Mouse (Mus musculus) spleen, postnatal 14 days (tissue): ENCODE data around the gene Shbg.
A peak's percentile ranks its signal among the peaks of the same experiment; 100 is the strongest.

Experiments
- DNase-seq, 2 experiments: peaks; one replicate each; pipeline ENCODE4 v3.0.0; 2021 to 2022; ENCODE audit warnings: low spot score in 2 of 2

Shbg gene

DNA sequence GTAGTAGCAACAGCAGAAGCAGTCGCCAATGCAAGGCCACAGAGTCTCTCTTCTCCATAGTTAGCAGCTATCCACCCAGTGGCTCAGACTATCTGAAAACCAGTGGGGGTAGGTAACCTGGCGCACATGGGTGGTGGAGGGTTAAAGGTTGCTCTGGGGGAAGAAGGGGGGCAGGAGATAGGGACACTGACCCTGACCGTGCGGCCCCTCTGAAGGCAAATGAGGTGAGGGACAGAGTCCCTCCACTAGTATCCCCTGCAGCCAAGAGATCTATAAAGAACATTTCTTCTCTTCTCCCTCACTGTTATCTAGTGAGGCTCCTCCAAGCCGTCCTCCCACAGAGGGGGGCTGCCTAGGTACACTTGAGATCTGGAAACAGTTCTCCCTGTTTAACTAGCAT lies at the start of gene Shbg:
Gene Shbg, minus strand, starts transcription at position 101 of the 400 bp plus-strand sequence.
- DNase-seq, result no peak

DNA sequence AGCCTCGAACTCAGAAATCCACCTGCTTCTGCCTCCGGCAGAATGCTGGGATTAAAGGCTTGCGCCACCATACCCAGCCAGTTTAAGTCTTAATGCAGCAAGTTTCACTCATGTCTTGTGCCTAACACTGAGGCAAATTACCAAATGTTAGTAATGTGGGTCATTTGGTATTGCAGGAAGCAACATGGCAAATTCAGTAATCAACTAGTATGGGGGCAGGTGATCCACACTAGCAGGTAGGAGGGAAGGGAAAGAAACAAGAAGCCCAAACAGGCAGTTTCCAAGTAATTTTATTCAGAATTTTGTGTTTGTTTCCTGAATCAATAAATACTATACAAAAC lies 48.9 kb upstream of the Shbg start:
- no peak for DNase-seq

DNA sequence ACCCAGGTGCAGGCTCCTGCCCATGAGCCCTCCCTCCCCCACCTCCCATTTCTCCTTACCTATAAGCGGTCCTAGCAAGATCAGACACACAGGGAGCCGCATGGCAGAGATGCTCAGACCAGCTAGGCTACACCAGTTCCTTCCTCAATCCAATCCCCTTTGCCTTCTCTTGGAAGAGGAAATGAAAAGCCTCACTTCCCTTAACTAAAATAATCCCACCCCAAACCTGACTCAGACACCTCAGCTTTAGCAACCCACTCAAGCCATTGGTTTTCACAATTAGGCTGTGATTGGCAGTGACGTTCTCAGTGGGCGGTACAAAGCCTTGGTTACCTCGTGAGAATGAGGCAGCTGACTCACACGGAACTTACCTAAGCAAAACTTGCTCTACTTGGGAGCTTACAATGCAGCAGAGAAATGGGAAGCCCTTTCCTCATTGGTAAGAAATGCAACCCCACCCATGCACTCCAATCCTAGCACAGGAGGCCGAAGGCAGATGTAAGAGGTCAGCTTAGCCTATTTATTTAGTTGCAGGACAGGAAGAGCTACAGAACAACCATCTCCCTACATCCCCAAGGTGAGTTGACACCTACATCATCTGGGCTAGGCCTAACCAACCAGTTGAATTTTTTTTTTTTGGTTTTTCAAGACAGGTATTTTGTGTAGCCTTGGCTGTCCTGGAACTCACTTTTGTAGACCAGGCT lies 48.4 kb upstream of the Shbg start, which contains the start of gene Cd68:
Gene Cd68, minus strand, starts transcription at position 193 of the 704 bp plus-strand sequence.
- DNase-seq, result peak in 1 of 2 experiments; percentile 45

DNA sequence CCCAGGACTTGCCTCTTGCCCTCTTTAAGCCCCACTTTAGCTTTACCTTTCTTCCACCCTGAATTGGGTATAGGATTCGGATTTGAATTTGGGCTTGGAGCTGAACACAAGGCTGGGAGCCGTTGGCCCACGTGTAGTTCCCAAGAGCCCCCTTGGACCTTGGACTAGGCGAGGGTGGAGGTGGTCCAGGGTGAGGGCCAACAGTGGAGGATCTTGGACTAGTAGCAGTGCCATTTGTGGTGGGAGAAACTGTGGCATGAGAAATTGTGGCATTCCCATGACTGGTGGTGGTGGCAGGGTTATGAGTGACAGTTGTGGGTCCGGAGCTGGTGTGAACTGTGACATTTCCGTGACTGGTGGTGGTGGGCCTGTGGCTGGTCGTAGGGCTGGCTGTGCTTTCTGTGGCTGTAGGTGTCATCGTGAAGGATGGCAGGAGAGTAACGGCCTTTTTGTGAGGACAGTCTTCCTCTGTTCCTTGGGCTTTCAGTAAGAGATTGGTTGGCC lies 47.8 kb upstream of the Shbg start:
- no peak for DNase-seq

DNA sequence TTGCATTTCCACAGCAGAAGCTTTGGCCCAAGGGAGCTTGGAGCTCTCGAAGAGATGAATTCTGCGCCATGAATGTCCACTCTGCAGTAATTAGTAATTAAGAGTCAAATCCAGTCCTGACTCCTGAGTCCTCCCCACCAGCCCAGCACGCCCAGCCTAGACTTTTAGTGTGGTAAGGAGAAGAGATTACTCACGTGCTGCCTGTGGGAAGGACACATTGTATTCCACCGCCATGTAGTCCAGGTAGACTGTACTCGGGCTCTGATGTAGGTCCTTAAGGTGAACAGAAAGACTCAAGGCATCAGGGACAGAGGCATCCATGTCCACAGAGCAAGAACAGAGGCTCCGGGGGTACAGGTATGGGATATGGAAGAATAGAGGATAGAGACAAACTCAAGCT lies 47.1 kb upstream of the Shbg start:
- no peak for DNase-seq

DNA sequence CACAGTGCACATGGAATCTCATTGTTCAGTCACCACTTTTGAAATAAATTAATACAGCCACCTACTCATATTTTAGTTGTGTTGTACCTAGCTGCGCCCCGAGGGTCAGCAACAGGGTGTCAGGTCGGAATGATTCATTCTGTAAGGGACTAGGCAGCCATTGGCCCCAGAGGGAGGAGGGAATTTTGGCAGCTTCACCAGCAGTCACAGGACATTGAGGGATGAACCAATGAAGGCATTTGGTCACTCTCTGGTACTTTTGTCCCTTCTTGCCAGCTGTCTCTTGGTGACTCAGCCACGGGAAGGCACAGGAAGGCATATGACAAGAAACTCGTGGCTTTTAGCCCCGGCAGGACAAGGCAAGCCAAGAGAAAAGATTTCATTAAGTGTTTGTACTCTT lies 46.1 kb upstream of the Shbg start:
- DNase-seq, result no peak

DNA sequence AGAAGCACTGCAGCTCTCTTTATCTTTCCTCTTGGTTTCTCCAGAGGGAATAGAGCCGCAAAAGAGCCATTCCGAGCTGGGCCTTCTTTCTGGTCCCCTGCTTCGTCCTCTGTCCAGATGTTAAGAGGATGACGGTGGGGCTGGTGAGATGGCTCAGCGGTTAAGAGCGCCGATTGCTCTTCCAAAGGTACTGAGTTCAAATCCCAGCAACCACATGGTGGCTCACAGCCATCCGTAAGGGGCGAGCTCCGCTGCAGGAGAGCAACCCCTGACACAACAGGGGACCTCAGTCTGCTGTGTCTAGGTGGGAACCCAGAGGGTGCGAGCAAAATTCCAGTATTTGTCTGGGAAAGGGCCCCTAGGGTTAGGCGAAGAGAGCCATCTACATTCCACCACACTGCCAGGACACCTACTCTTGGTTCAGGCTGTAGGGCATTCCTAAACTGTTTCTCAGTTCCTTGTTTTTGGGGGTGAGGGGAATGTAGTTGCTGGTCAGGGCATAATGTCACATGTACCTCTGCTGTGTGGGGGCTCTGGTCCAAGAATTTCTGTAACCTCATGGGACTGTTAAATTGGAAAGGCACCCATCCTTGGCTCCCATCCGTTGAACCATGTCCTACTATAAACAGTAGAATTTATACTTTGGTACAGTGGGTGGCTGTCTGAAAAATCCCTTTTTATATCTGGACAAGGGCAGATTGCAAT lies 45.4 kb upstream of the Shbg start:
- no peak for DNase-seq

DNA sequence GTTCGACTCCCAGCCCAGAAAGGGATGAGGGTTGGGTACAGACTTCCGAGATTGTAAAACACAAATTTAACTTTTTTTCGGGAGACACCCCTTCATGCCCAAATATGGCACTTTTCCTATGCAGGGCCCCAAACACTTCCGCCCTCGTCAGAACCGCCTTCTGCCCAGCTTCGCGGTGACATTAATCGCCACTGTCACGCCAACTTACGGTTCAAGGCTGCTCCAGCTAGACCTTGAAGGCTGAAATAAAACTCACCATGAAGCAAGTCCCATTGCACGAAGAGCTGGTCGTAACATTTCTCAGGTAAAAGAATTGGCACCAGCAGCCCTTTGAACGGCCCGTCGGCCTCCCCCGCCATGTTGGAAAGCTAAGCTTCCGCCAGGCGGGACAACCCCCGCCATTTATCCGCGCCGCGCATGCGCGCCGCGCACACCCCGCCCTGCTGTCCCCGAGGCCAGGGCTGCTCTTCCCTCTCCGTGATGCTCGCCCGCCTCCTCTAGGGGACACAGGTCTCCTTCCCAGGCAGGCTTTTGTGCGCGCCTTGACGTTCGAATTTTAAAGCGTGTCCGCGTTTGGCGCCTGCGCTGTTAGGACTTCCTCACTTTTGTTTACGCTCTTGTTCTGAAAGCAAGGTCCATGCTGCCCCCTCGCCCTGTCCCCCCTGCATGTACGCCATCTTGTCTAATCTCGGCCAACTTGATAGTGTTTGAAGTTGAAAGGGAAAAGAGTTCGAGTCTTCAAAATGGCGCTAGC lies 44.7 kb upstream of the Shbg start, which contains the start of gene Mpdu1:
Gene Mpdu1, minus strand, starts transcription at position 430 of the 754 bp plus-strand sequence.
- DNase-seq, result peak; percentile 83 to 90

DNA sequence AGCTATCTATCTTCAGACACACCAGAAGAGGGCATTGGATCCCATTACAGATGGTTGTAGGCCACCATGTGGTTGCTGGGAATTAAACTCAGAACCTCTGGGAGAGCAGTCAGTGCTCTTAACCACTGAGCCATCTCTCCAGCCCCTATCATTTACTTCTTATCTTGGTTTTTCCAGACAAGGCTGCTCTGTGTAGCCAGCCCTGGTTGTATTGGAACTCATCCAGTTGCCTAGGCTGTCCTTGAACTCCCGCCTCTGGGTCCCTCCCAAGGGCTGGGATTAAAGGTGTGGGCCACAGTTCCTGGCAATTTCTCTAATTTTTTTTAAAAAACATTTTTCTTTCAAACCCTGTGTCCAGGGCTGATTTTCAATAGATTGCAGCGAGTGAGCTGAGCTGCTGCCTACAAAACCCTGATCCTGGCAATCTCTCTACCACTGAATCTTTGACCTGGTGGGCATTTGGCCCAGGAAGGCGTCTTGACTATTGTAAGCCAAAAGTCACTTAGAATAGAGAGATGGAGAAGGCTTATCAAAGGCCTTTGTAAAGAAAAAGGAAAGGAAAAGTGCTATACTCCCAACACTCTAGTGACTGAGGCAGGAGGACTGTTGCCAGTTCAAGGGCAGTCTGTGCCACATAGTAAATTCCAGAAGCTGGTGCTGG lies 43.6 kb upstream of the Shbg start:
- DNase-seq, result no peak

DNA sequence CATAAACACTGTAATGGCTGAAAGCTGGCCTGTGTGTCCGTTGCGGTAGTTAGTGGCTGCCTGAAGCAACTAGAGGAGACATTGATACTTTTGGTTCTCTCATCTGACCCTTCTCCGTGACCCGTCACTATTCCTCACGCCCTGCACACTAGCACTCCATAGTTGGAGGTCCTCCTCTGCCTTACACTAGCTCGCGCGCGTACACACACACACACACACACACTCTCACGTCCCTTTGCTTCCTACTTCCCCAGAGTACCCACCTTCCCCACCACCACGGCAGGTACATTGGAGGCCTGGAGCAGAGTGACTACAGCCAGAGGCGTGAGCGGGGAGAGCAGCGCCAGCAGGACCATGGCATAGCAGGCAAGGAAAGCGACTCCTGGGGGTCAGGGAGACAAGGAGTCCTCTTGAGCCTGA lies 39.8 kb upstream of the Shbg start:
- no peak for DNase-seq

DNA sequence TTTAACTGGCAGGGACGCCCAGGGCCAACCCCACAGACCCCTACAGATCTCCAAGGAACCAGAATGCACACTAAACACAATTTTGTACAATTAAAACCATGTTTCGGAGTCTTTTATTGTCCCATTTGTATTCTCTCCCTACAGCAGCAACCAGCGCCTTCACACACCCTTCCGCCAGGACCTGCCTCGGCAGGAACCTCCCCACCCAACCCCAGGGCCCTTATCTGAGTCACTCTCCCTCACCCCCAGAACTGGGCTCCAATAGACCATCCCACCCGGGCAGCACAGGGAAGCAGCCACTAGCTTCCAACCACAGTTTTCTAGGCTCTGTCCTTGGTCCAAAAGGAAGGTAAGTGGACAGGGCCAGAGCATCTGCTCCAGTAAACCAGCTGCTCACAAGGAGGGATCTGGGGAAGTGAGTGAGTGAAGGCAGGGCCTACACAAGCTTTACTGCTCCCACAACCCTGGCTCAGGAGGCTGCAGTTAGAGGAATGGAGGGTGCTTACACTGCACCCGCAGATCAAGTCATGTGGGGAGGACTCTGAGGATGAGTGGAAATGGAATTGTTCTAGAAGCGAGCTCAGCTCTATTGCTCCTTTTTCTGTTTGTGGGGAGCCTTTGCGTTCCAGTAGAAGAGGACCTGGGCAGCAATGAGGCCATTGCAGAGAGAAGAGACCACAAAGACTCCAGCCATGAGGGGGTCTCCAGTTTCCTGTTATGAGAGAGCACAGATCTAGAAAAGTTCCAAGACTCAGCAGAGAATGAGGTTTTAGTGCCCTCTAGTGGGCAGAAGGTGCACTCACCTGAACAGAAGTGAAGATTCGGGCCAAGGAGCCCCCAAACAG lies 39.1 kb upstream of the Shbg start:
- DNase-seq, result peak in 1 of 2 experiments; percentile 49

DNA sequence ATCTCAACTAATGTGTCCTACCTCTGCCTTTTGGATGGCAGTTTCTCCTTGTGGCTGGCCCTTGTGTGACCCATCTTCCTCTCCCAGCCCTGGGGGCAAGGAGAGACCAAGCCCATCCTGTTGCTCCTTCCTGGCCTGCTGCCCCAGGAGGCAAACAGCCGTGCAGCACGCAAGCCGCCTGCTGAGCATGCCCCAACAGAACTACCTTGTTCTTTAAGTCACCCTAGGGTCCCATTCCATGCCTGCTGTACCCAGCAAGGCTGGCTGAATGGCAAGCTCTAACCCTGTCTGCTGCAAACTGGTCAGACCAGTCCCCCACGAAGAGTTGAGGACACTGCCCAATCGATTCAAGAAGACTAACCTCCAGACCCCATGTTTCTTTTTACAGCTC lies 38.4 kb upstream of the Shbg start:
- no peak for DNase-seq

DNA sequence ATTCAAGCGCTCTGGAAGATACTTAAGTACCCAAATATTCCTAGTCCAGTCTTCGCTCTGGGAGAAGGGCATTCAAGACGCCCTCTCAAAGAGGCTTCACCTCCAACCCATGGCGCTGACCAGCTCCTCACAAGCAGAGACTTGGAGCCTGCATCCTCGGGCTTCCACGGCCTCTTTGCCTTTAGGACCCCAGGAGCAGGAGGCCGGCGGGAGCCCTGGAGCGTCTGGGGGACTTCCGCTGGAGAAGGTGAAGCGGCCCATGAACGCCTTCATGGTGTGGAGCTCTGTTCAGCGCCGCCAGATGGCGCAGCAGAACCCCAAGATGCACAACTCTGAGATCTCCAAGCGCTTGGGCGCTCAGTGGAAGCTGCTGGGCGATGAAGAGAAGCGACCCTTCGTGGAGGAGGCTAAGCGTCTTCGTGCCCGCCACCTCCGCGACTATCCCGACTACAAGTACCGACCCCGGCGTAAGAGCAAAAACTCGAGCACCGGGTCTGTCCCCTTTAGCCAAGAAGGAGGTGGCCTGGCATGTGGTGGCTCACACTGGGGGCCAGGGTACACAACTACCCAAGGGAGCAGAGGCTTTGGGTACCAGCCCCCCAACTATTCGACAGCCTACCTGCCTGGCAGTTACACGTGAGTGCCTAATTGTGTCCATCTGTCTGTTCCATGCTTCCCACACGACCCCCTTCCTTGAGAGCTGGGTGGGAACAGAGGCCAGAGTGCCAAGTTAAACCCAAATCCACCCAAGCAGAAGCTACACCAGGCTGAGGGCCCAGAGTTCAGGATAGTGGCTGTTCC lies 37.8 kb upstream of the Shbg start, which contains the start of gene Sox15:
Gene Sox15, plus strand, starts transcription at position 51 of the 801 bp plus-strand sequence.
- DNase-seq, result peak in 1 of 2 experiments; percentile 27

DNA sequence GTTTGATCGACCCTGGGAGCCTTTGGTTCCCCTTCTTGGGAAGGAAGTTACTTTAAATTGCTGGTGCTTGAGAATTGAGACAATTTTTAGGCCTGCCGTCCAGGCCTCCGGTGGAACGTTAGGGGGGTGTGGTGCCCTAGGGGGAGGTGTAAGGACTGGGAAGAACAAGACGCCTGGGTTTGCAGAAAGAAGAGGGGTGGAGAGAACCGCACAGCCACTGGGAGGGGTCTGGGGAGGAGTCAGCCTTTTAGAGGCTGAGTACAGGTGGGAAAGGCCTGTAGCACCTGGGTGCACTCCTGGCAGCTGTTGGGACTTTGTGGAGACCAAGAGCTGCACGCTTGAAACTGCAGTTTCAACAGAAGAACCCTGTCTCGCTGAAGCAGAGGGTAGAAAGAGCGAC lies 37.1 kb upstream of the Shbg start:
- no peak for DNase-seq

DNA sequence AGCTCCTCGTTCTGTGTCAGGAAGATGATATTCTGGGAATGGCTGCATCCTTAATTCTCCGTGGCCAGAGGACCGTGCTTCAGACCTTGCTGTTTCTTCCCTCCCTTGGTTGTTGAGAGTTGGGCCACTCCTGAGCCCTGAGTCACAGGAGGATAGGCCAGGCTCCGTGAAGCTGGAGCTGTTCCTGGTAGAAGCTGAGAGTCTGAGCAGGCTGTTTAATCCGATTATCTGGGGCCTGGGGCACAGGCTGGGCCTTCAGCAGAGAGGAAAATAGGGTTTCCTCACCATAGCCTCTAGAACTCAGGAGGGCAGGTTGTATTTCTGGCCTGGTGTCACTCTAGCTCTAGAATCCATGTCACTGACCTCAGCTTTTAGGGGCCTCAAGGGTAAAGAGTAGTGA lies 35.7 kb upstream of the Shbg start:
- DNase-seq, result no peak

DNA sequence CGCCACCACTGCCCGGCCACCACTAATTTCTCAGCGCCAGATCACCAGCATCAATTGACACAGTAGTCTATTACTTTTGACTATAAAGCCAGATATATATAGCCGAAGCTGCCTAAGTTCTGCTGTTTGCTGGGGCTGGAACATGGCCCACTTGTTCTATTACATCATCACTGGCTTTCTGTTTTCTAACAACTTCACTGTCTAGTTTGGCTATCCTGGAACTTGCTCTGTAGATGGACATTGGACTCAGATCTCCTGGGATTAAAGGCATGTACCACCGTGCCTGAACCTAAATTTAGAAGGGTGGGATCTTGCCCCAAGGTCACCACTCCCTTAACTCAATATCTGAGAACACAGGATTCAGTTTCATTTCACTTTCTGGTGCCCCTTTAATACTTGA lies 28.2 kb upstream of the Shbg start:
- DNase-seq, result no peak

DNA sequence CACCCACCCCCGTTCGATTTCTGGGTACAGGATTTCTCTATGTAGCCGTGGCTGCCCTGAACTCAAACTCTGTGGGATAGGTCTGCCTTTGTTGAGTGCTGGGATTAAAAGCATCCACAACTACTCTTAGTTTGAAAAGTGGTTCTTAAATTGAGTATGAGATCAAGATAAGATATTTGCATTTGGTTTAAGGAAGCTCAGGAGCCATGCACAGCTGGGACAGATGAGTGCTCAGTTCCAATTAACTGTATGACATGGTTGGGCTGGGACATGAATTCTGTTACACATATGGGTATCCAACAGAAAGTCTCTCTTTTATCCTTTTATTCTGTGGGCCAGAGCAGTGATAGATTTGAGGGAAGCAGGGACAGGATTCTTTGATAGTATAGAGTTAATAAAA lies 17.8 kb upstream of the Shbg start:
- DNase-seq, result no peak

DNA sequence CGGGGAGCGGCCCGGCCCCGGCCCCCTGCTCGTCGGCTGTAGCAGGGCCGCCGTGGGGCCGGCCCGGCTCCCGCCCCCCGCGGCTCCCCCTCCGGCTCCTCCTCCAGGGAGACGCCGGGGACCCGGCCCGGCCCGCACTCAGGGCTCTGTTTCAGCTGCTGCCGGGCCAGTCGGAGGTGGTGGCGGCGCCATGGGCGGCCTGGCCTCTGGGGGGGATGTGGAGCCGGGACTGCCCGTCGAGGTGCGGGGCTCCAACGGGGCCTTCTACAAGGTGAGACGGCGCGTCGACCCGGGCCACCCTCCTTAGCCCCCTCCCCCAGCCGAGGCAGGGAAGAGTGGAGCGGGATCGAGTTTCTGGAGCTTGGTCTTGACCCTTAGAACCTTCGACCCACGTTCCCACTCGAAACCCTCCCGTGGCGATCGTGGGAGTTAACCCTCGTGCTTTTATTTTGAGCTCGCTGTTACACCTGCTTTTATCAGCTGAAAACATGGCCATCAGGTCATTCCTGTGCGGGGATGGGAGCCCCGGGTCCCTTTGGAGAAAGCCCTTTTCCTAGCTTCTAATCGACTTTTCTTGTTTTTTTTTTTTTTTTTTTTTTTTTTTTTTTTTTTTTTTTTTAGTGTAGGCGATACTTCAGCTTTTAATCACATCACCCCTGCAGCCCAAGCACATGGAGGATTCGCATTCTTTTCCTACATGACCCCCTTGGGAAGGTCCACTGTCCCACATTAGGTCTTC lies 15.6 kb upstream of the Shbg start:
- peak in 1 of 2 experiments; percentile 60 for DNase-seq
